Mouse (Mus musculus) neural tube, embryonic 15.5 days (tissue): ENCODE results near the gene Gm47791. TPM values are rescaled to one million over a fixed set of nuclear protein-coding genes. Genes with fewer than 3 reads are reported as not detected.

Source experiments
- ATAC-seq: fragments of 200-750 bp; cut with Nextera tagmentation; 2 replicates; pipeline ENCODE4 v1.8.0; 2017; ENCODE audit warnings: mild to moderate bottlenecking, moderate TSS enrichment, moderate library complexity; ENCODE audit not compliant: low FRiP score
- H3K27ac ChIP-seq: fragments of 300-500 bp; sonication (generic); replicated peaks from 2 replicates; pipeline ENCODE4 v1.5.1; 2015; ENCODE audit warnings: mild to moderate bottlenecking, inconsistent platforms
- H3K27me3 ChIP-seq: fragments of 300-500 bp; sonication (generic); replicated peaks from 2 replicates; pipeline ENCODE4 v1.6.1; 2015; ENCODE audit warnings: inconsistent platforms
- H3K36me3 ChIP-seq: fragments of 300-500 bp; sonication (generic); 2 replicates; pipeline ENCODE4 v1.6.1; 2015; ENCODE audit warnings: inconsistent platforms
- H3K4me1 ChIP-seq: fragments of 300-500 bp; sonication (generic); 2 replicates; pipeline ENCODE4 v1.6.1; 2015; ENCODE audit warnings: inconsistent platforms
- H3K4me2 ChIP-seq: fragments of 300-500 bp; sonication (generic); 2 replicates; pipeline ENCODE4 v1.6.1; 2015; ENCODE audit warnings: inconsistent platforms, mild to moderate bottlenecking, moderate library complexity
- H3K4me3 ChIP-seq: fragments of 300-500 bp; sonication (generic); replicated peaks from 2 replicates; pipeline ENCODE4 v1.5.1; 2015; ENCODE audit warnings: mild to moderate bottlenecking, inconsistent platforms
- H3K9ac ChIP-seq: fragments of 300-500 bp; sonication (generic); replicated peaks from 2 replicates; pipeline ENCODE4 v1.6.1; 2015; ENCODE audit warnings: mild to moderate bottlenecking, inconsistent platforms
- H3K9me3 ChIP-seq: fragments of 300-500 bp; sonication (generic); replicated peaks from 2 replicates; pipeline ENCODE4 v1.6.1; 2016; ENCODE audit warnings: inconsistent platforms
- WGBS: fragments of 180-500 bp; shearing (Covaris S2); methylation state at CpG from one replicate; pipeline ENCODE4 v1.1.7; 2015; ENCODE audit warnings: mixed read lengths; 5-methylcytosine and 5-hydroxymethylcytosine counted together
- polyA plus RNA-seq: library from polyadenylated mRNA; unstranded; fragments of >200 nt; fragmentation: Nextera tagmentation; extraction: Ambion mirVana; gene quantifications from 2 replicates; pipeline ENCODE4 v1.2.1, GENCODE M21; 2015

Gene Gm47791
- polyA plus RNA-seq, 1 experiment from 2014 or later = not detected

DNA sequence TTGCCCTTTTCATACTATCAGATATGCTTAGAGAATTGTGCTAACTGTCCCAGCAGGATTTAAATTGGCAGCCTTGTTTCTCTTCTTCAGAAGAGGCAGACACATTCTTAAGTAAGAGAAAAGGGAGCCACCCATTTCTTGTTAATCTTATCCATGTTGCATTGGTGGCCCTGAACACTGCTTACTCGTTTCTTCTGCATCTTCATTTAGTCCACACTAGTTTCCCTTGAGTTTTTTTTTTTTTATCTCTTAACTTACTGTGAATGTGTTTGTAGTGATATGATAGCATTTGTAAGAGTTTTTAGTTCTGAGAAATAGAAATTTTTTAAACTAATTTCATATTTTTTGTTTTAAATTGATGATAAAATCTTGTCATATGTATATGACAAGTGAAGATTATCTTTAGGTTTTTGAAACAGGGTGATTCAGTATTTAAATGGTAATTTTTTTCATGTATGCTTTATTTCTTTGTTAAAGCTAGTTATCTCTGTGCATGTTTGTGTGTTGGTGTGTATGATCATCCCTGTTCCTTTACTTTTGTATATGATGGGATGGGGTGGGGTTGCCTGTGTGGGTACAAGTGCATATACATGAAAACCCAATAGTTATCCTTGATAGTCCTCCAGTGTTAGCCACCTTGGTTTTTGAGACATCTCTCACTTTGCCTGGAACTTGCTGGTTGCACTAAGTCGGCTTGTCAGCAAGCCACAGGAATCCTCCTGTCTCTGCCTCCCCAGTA lies 23.2 kb downstream of the Gm47791 start:
- 90% methylated on average over 2 of the region's 2 CpGs for WGBS
- H3K4me2 ChIP-seq = no peak overlapping the region
- ATAC-seq = no peak
- no peaks in the 10 kb centered on the region for H3K27me3 ChIP-seq
- H3K36me3 ChIP-seq = peaks cover 13% of the 10 kb centered on the region; the same call in 1 of the 2 replicates
- H3K4me3 ChIP-seq = no peak overlapping the region
- no peak overlapping the region for H3K27ac ChIP-seq
- H3K9ac ChIP-seq = no peak overlapping the region
- no peaks in the 10 kb centered on the region for H3K9me3 ChIP-seq
- H3K4me1 ChIP-seq = no peaks in the 10 kb centered on the region

DNA sequence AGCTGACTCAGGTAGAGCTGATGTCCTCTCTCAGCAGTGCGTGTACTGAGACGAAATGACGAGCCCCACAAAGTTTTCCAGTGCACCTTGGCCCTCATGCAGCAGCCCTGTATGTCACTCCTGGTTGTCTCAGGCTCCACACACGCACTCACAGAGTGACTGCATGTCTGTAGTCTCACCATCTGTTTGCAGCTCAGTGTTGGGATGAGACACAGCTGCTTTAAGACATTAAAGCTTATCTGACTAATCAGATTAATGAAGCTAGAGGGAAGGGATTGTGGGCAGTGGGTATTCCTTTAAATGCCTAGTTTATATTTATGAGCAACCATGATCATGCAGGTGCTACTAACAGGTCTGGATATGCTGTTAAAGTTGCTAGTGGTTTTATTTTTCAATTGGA lies 24.6 kb downstream of the Gm47791 start:
- peaks cover 16% of the 10 kb centered on the region for H3K36me3 ChIP-seq
- no peaks in the 10 kb centered on the region for H3K4me1 ChIP-seq
- ATAC-seq = no peak
- no peak overlapping the region for H3K27ac ChIP-seq
- 84% methylated on average over 4 of the region's 4 CpGs for WGBS
- H3K4me3 ChIP-seq = no peak overlapping the region
- H3K9ac ChIP-seq = no peak overlapping the region
- no peak overlapping the region for H3K4me2 ChIP-seq
- no peaks in the 10 kb centered on the region for H3K27me3 ChIP-seq
- H3K9me3 ChIP-seq = no peaks in the 10 kb centered on the region

DNA sequence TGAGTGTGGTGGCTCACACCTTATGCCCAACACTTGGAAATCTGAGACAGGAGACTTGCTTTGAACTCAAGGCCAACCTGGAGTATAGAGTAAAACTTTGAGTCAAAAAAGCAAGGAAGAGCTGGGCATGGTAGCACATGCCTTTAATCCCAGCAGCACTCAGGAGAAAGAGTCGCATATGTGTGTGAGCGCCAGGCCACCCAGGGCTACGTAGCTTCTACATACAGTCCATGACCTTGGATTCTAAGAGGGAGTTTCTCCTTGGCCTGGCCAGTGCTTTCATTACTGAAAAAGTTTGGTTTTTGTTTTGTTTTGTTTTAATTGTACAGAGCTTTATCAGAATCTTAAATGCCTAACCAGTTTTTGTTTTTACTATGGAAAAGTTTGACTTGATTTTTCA lies 27.1 kb downstream of the Gm47791 start:
- H3K36me3 ChIP-seq = peaks cover 16% of the 10 kb centered on the region
- H3K9me3 ChIP-seq = no peaks in the 10 kb centered on the region
- no peak overlapping the region for H3K9ac ChIP-seq
- no peak for ATAC-seq
- no peak overlapping the region for H3K27ac ChIP-seq
- H3K4me2 ChIP-seq = no peak overlapping the region
- H3K27me3 ChIP-seq = no peaks in the 10 kb centered on the region
- 92% methylated on average over 3 of the region's 3 CpGs for WGBS
- no peak overlapping the region for H3K4me3 ChIP-seq
- no peaks in the 10 kb centered on the region for H3K4me1 ChIP-seq

DNA sequence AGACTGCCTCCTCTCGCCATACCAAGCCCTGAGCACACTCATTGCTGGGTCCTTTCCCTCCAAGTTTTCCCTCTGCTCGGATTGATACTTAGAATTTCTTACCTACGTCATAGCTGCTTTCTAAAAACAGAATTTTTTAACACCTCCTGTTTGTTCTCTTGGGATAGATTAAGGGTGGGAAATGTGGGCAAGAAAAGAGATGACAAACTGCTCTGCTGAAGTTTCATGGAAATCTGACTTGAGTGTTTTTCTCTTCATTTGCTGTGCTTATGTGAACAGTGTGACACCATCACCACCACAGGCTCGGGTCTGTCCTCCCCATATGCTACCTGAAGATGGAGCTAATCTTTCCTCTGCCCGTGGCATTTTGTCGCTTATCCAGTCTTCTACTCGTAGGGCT lies 29.5 kb downstream of the Gm47791 start:
- H3K4me1 ChIP-seq = no peaks in the 10 kb centered on the region
- H3K4me2 ChIP-seq = no peak overlapping the region
- H3K9ac ChIP-seq = no peak overlapping the region
- WGBS = 89% methylated on average over 7 of the region's 7 CpGs
- H3K4me3 ChIP-seq = no peak overlapping the region
- ATAC-seq = no peak
- H3K27me3 ChIP-seq = no peaks in the 10 kb centered on the region
- no peaks in the 10 kb centered on the region for H3K9me3 ChIP-seq
- H3K36me3 ChIP-seq = peaks cover 26% of the 10 kb centered on the region
- H3K27ac ChIP-seq = no peak overlapping the region

DNA sequence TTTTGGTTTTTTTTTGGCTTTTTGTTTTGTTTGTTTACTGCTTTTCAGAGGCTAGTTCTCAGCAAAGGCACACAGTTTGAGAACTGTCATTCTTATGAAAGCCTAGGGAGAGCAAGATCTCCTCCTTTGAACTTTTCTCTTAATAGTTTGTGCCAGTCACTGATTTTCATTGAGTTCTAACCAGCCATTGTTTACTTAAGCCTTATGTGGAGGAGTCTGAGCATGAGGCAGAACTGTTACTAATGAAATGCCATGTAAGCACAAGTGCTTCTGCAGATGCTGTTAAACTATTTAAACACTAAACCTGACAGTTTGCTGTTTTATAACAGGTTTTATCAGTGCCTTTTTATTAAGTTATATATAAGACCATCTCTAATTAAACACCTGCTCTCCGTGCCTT lies 33.0 kb downstream of the Gm47791 start:
- Histone ChIP-seq H3K4me1 (no peaks in the 10 kb centered on the region), H3K36me3 (peaks cover 49% of the 10 kb centered on the region), H3K9me3 (no peaks in the 10 kb centered on the region), H3K27ac (no peak overlapping the region), H3K9ac (no peak overlapping the region), H3K4me3 (no peak overlapping the region), H3K27me3 (no peaks in the 10 kb centered on the region), H3K4me2 (no peak overlapping the region)
- ATAC-seq = no peak
- WGBS = 91% methylated on average over 1 of the region's 1 CpGs

DNA sequence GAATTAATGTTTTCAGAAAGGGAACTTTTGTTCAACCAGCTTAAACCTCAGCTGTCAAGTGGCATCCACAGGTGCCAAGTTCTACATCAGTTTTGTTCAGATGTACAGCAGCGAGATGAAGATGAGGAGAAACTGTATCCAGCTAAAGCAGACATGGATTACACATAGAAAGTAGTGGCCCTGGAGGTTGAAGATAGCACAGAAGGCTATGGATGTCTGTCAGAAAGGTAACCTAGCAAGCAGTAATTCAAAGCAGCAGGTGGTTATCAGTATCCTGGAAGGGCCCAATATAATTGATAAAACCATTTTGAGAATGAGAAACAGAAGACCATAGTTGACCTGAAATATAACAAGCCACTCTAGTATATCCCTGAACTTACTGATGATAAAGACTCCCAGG lies 37.7 kb downstream of the Gm47791 start:
- H3K9me3 ChIP-seq = no peaks in the 10 kb centered on the region
- H3K36me3 ChIP-seq = peaks cover 77% of the 10 kb centered on the region
- no peak overlapping the region for H3K4me2 ChIP-seq
- no peaks in the 10 kb centered on the region for H3K27me3 ChIP-seq
- no peaks in the 10 kb centered on the region for H3K4me1 ChIP-seq
- H3K27ac ChIP-seq = no peak overlapping the region
- 100% methylated on average over 1 of the region's 1 CpGs for WGBS
- H3K4me3 ChIP-seq = no peak overlapping the region
- ATAC-seq = no peak
- no peak overlapping the region for H3K9ac ChIP-seq

DNA sequence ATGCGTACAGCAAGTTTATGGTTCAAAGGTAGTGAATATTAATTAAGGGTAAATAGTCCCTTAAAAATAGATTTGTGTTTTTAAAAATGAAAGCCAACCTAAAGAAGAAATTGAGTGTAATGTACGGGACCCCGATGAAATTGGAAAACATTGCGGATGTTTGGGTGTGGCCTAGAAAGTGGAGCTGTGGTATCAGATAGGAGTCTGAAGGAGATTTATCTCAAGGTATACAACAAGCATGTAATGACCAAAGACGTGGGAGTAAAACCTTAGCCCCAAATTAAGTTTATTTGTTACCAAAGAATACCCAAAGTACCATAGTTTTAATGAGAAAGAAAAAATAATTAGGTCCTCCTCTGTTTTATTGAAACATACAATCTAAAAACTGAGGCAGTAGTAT lies 44.6 kb downstream of the Gm47791 start:
- H3K36me3 ChIP-seq = peaks cover 27% of the 10 kb centered on the region
- ATAC-seq = no peak
- H3K4me1 ChIP-seq = peaks cover 16% of the 10 kb centered on the region
- no peak overlapping the region for H3K9ac ChIP-seq
- H3K4me2 ChIP-seq = no peak overlapping the region
- 96% methylated on average over 5 of the region's 5 CpGs for WGBS
- no peak overlapping the region for H3K4me3 ChIP-seq
- no peak overlapping the region for H3K27ac ChIP-seq
- H3K9me3 ChIP-seq = no peaks in the 10 kb centered on the region
- H3K27me3 ChIP-seq = peaks cover 8% of the 10 kb centered on the region

DNA sequence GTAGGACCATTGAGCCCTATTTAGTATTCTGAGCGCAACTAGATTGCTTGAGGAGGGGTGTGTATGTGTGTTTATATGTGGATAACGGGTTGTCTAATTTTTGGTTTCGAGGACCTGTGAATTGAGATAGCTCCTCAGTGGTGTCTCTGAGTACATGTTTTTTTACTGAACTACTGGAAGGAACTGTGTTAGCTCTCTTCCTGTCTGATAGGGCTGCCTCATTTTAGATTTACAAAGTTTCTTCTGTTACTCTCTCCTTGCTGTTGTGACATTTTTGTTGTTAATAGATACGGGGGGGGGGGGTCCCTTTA lies 45.2 kb downstream of the Gm47791 start:
- Histone ChIP-seq H3K4me2 (peak overlapping the region; percentile 95), H3K36me3 (peaks cover 21% of the 10 kb centered on the region), H3K4me1 (peaks cover 16% of the 10 kb centered on the region), H3K9me3 (no peaks in the 10 kb centered on the region), H3K4me3 (peak overlapping the region; percentile 59), H3K9ac (peak overlapping the region; percentile 77), H3K27me3 (peaks cover 11% of the 10 kb centered on the region), H3K27ac (no peak overlapping the region)
- WGBS = 55% methylated on average over 4 of the region's 4 CpGs
- no peak for ATAC-seq

DNA sequence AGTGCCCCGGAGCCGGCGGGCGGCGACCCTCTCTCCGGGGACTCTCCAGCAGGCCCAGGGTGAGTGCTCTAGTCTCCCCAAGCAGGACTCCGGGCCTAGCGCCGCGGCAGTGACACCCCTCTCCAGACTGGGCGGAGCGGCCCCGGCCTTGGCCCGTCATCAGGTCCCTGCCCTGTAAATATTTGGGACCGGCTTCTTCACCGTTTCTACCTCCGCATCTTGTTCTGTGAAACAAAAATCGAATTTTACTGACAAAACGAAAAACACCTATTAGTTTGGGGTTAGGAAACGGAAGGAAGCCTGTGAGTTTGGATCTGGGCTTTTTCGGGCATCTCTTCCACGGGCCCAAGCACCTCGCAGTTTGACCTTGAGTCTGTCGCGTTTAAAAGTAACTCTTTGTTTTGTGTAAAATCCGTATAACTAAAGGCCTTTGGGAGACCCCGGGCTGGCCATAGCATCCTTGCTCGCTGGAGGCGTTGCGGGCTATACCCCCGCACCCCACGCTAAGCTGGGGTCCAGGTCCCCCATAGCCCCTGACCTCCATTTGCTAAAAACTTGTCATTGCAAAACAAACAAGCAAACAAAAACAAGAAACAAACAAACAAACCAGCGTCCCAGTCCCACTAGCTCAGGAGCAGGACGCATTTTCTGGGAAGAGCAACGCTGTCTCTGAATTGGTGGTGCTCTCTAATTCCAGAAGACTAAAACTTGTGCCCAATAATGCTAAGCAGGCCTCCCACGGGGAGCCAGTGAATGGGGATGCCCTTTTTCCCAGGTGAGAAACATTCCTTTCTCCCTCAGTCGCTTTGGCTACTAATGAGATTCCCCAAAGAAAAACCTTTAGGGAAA lies 45.8 kb downstream of the Gm47791 start:
- H3K27me3 ChIP-seq = peaks cover 13% of the 10 kb centered on the region
- ATAC-seq = peak; percentile 95
- H3K4me3 ChIP-seq = peak overlapping the region; percentile 59
- H3K9me3 ChIP-seq = no peaks in the 10 kb centered on the region
- H3K36me3 ChIP-seq = peaks cover 16% of the 10 kb centered on the region
- under 1% methylated on average over 37 of the region's 37 CpGs for WGBS
- peak overlapping the region; percentile 72; the same call in 1 of the 2 replicates for H3K27ac ChIP-seq
- peak overlapping the region; percentile 77 for H3K9ac ChIP-seq
- peaks cover 16% of the 10 kb centered on the region for H3K4me1 ChIP-seq
- peak overlapping the region; percentile 95 for H3K4me2 ChIP-seq

DNA sequence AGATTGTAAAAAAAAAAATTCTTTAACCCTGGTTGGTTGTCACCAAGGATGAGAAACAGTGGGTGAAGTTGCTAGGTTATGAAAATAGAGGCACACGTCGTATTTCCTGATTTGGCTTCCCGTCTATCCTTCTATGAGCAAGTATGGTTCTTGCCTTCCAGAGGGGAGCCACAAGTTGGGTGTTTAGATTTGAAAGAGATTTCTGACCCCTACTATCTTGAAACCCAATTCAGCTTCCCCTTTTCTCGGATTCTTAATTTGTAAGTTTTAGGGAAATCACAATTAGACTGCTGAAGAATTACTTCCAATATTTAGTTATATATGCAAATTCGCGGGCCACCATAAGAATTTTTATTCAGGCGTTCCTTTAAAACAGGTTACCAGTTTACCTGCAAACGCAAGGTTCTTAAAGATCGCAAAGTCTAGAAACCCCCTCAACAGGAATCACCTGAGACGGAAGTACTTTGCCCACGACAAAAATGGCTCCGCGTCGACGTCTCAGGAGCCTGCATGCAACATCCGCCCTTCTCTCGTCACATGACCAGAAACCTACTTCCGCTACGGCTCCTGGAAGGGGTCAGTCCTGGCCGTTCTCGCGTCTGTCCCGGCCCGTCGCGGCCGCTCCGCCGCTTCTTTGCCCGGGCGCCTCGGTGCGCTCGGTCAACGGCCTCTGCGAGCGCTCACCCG lies 46.6 kb downstream of the Gm47791 start, which contains the start of gene Mff:
Mff (plus strand) TSS at position 552 of the 687 bp plus-strand sequence.
- peak within 1 kb of the TSS; percentile 95 for H3K4me2 ChIP-seq
- peak; percentile 99 for ATAC-seq
- peak within 1 kb of the TSS; percentile 59 for H3K4me3 ChIP-seq
- peaks cover 9% of the 10 kb centered on the region for H3K36me3 ChIP-seq
- H3K27ac ChIP-seq = peak within 1 kb of the TSS; percentile 72; the same call in 1 of the 2 replicates
- 10% methylated on average over 38 of the region's 38 CpGs for WGBS
- peak within 1 kb of the TSS; percentile 77 for H3K9ac ChIP-seq
- peaks cover 17% of the 10 kb centered on the region for H3K27me3 ChIP-seq
- peaks cover 16% of the 10 kb centered on the region for H3K4me1 ChIP-seq
- H3K9me3 ChIP-seq = no peaks in the 10 kb centered on the region
